Mouse (Mus musculus): Measurements from ENCODE around the gene Scn4a. TPM values are rescaled to one million over a fixed set of nuclear protein-coding genes. Genes with fewer than 3 reads are reported as not detected.

Scn4a gene
- polyA plus RNA-seq, 1 experiment = 1.1 TPM

GRCm38 (mm10) chr11:106305348-106306064 lies 47.6 kb downstream of the Scn4a start:
- no peaks in the 10 kb centered on the region for H3K36me3 ChIP-seq (ENCODE audit: control insufficient read depth, insufficient read depth, low read length)
- no peak overlapping the region for H3K27ac ChIP-seq (ENCODE audit: control insufficient read depth, insufficient read depth, low read depth, low read length)
- peaks cover 11% of the 10 kb centered on the region for H3K4me1 ChIP-seq (ENCODE audit: control insufficient read depth, insufficient read depth, low read length)
- no peak overlapping the region for H3K4me3 ChIP-seq (ENCODE audit: control insufficient read depth, low read depth, low read length)
- TF ChIP-seq POLR2A (IDR thresholded peaks at IDR 0.05; ENCODE audit: control insufficient read depth, low read depth, low read length) = no peak
- TF ChIP-seq CTCF (IDR thresholded peaks at IDR 0.05; ENCODE audit: control insufficient read depth, insufficient read depth, insufficient replicate concordance, low read depth, low read length) = no peak
- H3K27me3 ChIP-seq (ENCODE audit: control insufficient read depth, insufficient read depth, low read length) = no peaks in the 10 kb centered on the region

GRCm38 (mm10) chr11:106302634-106303033 lies 50.5 kb downstream of the Scn4a start:
- no peak overlapping the region for H3K27ac ChIP-seq (ENCODE audit: control insufficient read depth, insufficient read depth, low read depth, low read length)
- H3K36me3 ChIP-seq (ENCODE audit: control insufficient read depth, insufficient read depth, low read length) = no peaks in the 10 kb centered on the region
- H3K4me3 ChIP-seq (ENCODE audit: control insufficient read depth, low read depth, low read length) = no peak overlapping the region
- no peaks in the 10 kb centered on the region for H3K27me3 ChIP-seq (ENCODE audit: control insufficient read depth, insufficient read depth, low read length)
- peaks cover 4% of the 10 kb centered on the region for H3K4me1 ChIP-seq (ENCODE audit: control insufficient read depth, insufficient read depth, low read length)
- TF ChIP-seq POLR2A (IDR thresholded peaks at IDR 0.05; ENCODE audit: control insufficient read depth, low read depth, low read length) = no peak
- peak; percentile 76; the same call in 1 of the 2 replicates for TF ChIP-seq CTCF (IDR thresholded peaks at IDR 0.05; ENCODE audit: control insufficient read depth, insufficient read depth, insufficient replicate concordance, low read depth, low read length)

GRCm38 (mm10) chr11:106301765-106302164 lies 51.3 kb downstream of the Scn4a start, which contains the start of gene Gh:
Gh (minus strand) TSS chr11:106301865.
- Histone ChIP-seq H3K4me1 (ENCODE audit: control insufficient read depth, insufficient read depth, low read length) (peaks cover 4% of the 10 kb centered on the region), H3K27me3 (ENCODE audit: control insufficient read depth, insufficient read depth, low read length) (no peaks in the 10 kb centered on the region), H3K36me3 (ENCODE audit: control insufficient read depth, insufficient read depth, low read length) (no peaks in the 10 kb centered on the region), H3K27ac (ENCODE audit: control insufficient read depth, insufficient read depth, low read depth, low read length) (no peak within 1 kb of the TSS), H3K4me3 (ENCODE audit: control insufficient read depth, low read depth, low read length) (no peak within 1 kb of the TSS)
- TF ChIP-seq CTCF (IDR thresholded peaks at IDR 0.05; ENCODE audit: control insufficient read depth, insufficient read depth, insufficient replicate concordance, low read depth, low read length) = no peak
- TF ChIP-seq POLR2A (IDR thresholded peaks at IDR 0.05; ENCODE audit: control insufficient read depth, low read depth, low read length) = no peak

GRCm38 (mm10) chr11:106291861-106292260 lies 61.2 kb downstream of the Scn4a start:
- H3K27me3 ChIP-seq (ENCODE audit: control insufficient read depth, insufficient read depth, low read length) = no peaks in the 10 kb centered on the region
- H3K4me1 ChIP-seq (ENCODE audit: control insufficient read depth, insufficient read depth, low read length) = no peaks in the 10 kb centered on the region
- no peaks in the 10 kb centered on the region for H3K36me3 ChIP-seq (ENCODE audit: control insufficient read depth, insufficient read depth, low read length)
- H3K27ac ChIP-seq (ENCODE audit: control insufficient read depth, insufficient read depth, low read depth, low read length) = no peak overlapping the region
- no peak overlapping the region for H3K4me3 ChIP-seq (ENCODE audit: control insufficient read depth, low read depth, low read length)
- no peak for TF ChIP-seq CTCF (IDR thresholded peaks at IDR 0.05; ENCODE audit: control insufficient read depth, insufficient read depth, insufficient replicate concordance, low read depth, low read length)
- TF ChIP-seq POLR2A (IDR thresholded peaks at IDR 0.05; ENCODE audit: control insufficient read depth, low read depth, low read length) = no peak

DNA sequence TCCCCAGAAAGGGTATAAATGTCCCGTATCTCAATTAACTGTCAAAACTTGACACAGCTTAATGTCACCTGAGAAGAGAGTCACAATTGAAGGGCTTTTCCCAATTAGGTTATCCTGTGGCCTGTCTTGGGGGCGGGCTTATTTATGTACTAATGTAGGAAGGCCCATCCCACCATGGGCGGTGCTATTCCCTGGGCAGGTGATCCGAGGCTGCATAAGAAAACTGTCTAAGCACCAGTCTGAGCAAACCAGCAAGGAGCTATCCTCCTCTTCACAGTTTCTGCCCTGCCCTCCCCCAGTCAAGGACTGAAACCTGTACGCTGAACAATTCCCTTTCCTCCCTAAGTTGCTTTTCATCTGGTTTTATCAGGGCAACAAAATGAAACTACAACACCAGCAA lies 62.7 kb downstream of the Scn4a start:
- TF ChIP-seq CTCF (IDR thresholded peaks at IDR 0.05; ENCODE audit: control insufficient read depth, insufficient read depth, insufficient replicate concordance, low read depth, low read length) = no peak
- TF ChIP-seq POLR2A (IDR thresholded peaks at IDR 0.05; ENCODE audit: control insufficient read depth, low read depth, low read length) = no peak
- no peak overlapping the region for H3K27ac ChIP-seq (ENCODE audit: control insufficient read depth, insufficient read depth, low read depth, low read length)
- no peaks in the 10 kb centered on the region; the same call in none of the 2 replicates for H3K36me3 ChIP-seq (ENCODE audit: control insufficient read depth, insufficient read depth, low read length)
- H3K4me3 ChIP-seq (ENCODE audit: control insufficient read depth, low read depth, low read length) = no peak overlapping the region
- H3K4me1 ChIP-seq (ENCODE audit: control insufficient read depth, insufficient read depth, low read length) = no peaks in the 10 kb centered on the region
- H3K27me3 ChIP-seq (ENCODE audit: control insufficient read depth, insufficient read depth, low read length) = no peaks in the 10 kb centered on the region

DNA sequence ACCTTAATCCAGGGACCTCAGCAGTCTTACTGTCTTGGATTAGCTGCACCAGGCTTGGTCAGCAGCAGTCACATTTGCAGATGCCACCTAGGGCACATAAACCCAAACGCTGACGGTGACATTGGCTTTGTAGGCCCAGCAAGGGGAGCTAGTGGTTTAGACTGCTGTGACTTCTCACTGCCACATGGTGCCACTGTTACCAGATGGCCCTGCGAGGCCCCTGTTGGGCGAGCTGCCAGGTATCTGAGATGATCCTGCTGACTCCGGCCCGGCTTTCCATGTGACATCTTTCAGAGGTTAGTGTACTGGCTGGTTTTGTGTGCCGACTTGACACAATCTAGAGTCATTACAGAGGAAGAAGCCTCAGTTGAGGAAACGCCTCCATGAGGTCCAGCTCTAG lies 63.7 kb downstream of the Scn4a start:
- H3K27ac ChIP-seq (ENCODE audit: control insufficient read depth, insufficient read depth, low read depth, low read length) = no peak overlapping the region
- H3K27me3 ChIP-seq (ENCODE audit: control insufficient read depth, insufficient read depth, low read length) = no peaks in the 10 kb centered on the region
- H3K4me3 ChIP-seq (ENCODE audit: control insufficient read depth, low read depth, low read length) = no peak overlapping the region
- TF ChIP-seq CTCF (IDR thresholded peaks at IDR 0.05; ENCODE audit: control insufficient read depth, insufficient read depth, insufficient replicate concordance, low read depth, low read length) (peak; percentile 21; the same call in 1 of the 2 replicates), POLR2A (IDR thresholded peaks at IDR 0.05; ENCODE audit: control insufficient read depth, low read depth, low read length) (no peak)
- no peaks in the 10 kb centered on the region; the same call in none of the 2 replicates for H3K36me3 ChIP-seq (ENCODE audit: control insufficient read depth, insufficient read depth, low read length)
- H3K4me1 ChIP-seq (ENCODE audit: control insufficient read depth, insufficient read depth, low read length) = no peaks in the 10 kb centered on the region

GRCm38 (mm10) chr11:106286987-106287386 lies 66.1 kb downstream of the Scn4a start:
- TF ChIP-seq POLR2A (IDR thresholded peaks at IDR 0.05; ENCODE audit: control insufficient read depth, low read depth, low read length) (no peak), CTCF (IDR thresholded peaks at IDR 0.05; ENCODE audit: control insufficient read depth, insufficient read depth, insufficient replicate concordance, low read depth, low read length) (no peak)

More at GRCm38 (mm10) chr11:106286987-106287386, 66.1 kb downstream of the Scn4a start:
- no peak overlapping the region for H3K4me3 ChIP-seq (ENCODE audit: control insufficient read depth, low read depth, low read length)
- no peaks in the 10 kb centered on the region for H3K4me1 ChIP-seq (ENCODE audit: control insufficient read depth, insufficient read depth, low read length)
- no peaks in the 10 kb centered on the region; the same call in none of the 2 replicates for H3K36me3 ChIP-seq (ENCODE audit: control insufficient read depth, insufficient read depth, low read length)
- H3K27me3 ChIP-seq (ENCODE audit: control insufficient read depth, insufficient read depth, low read length) = no peaks in the 10 kb centered on the region
- no peak overlapping the region for H3K27ac ChIP-seq (ENCODE audit: control insufficient read depth, insufficient read depth, low read depth, low read length)
